Comparison of ENCODE assay signal across 13 mouse cellular contexts in the genomic region with DNA sequence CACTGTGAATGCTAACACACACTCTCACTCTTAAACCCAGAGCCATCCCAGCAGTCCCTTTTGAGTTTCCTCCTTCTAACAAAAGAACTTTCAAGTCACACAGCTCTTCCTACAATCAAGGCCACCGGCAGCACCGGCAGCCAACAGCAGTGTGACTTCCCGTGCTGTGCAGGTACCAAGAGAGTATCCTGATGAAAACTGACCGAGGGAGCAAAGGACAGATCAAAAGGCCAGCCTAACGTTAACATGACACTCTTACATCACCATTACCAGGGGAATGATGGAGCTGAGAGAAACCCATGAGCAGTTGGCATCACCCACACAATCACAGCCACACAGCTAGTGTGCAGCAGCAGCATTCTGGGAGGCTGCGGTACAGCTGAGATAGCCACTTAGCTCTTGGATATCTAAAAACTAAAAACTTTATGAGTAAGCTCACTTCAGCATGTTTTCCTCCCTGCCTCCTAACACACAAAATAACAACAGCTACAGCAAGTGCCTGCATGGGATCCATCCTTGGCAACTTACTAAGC. TPM values are rescaled to one million over a fixed set of nuclear protein-coding genes. Genes with fewer than 3 reads are reported as not detected.
DNase-seq lines count a peak whose midpoint lies in the region; ATAC-seq and TF ChIP-seq lines count a peak whose summit lies in the region.
"Had no signal": no experiment of that assay in that cellular context is flagged by ENCODE, and none has a peak within 500 bp of the region (broad histone marks: within the 10 kb centered on the region; RNA-seq: fewer than 3 reads in every experiment).

No protein-coding gene starts in this region.

- ATAC-seq in hindbrain, embryonic 12.5 days (ENCODE audit: low FRiP score) = no peak
- ATAC-seq in hindbrain, embryonic 11.5 days (ENCODE audit: low FRiP score) = no peak
- ATAC-seq in limb, embryonic 12.5 days (ENCODE audit: insufficient number of reproducible peaks, insufficient read depth, low FRiP score, low TSS enrichment, low read depth) = no peak
- 0 out of 2 replicates have a peak, but pooled peaks have one; percentile 48 for ATAC-seq in intestine, embryonic 16.5 days
- ATAC-seq: CD4-positive, CD25-positive, alpha-beta regulatory T cell, adult 4 months had no signal

- H3K4me1 ChIP-seq in hindbrain, embryonic 12.5 days = peaks cover 19% of the 10 kb centered on the region
- no peaks in the 10 kb centered on the region for H3K4me1 ChIP-seq in hindbrain, embryonic 11.5 days (replicated peaks; ENCODE audit: control insufficient read depth, insufficient read depth, low read length)
- peaks cover 38% of the 10 kb centered on the region for H3K4me1 ChIP-seq in limb, embryonic 12.5 days (replicated peaks)
- H3K4me1 ChIP-seq in limb, embryonic 10.5 days = peaks cover 38% of the 10 kb centered on the region
- peaks cover 22% of the 10 kb centered on the region for H3K4me1 ChIP-seq in intestine, embryonic 16.5 days (ENCODE audit: control insufficient read depth, insufficient read depth, low read length)

- intact Hi-C loops in left cerebral cortex, adult 2 months (cut with DNase I) = no loop called here

- H3K27ac ChIP-seq in hindbrain, embryonic 12.5 days = peak overlapping the region; percentile 17; the same call in 1 of the 2 replicates
- no peak overlapping the region for H3K27ac ChIP-seq in hindbrain, embryonic 11.5 days (ENCODE audit: low read depth, low read length)
- peak overlapping the region; percentile 47; the same call in 1 of the 2 replicates for H3K27ac ChIP-seq in limb, embryonic 12.5 days
- no peak overlapping the region for H3K27ac ChIP-seq in limb, embryonic 10.5 days
- H3K27ac ChIP-seq in intestine, embryonic 16.5 days (ENCODE audit: low read length) = no peak overlapping the region
- H3K27ac ChIP-seq in left cerebral cortex, adult 2 months = no peak overlapping the region
- H3K27ac ChIP-seq: liver, embryonic 14.5 days; stomach, embryonic 15.5 days had no signal

- no peak overlapping the region for H3K9ac ChIP-seq in hindbrain, embryonic 12.5 days
- no peak overlapping the region for H3K9ac ChIP-seq in hindbrain, embryonic 11.5 days (ENCODE audit: low read depth, low read length)
- H3K9ac ChIP-seq in limb, embryonic 12.5 days (replicated peaks) = no peak overlapping the region
- H3K9ac ChIP-seq in intestine, embryonic 16.5 days (ENCODE audit: low read depth, low read length) = no peak overlapping the region
- H3K9ac ChIP-seq: liver, embryonic 14.5 days; stomach, embryonic 15.5 days had no signal

- 0 out of 2 replicates have a peak, but pooled peaks cover 3% of the 10 kb centered on the region for H3K36me3 ChIP-seq in hindbrain, embryonic 12.5 days
- no peaks in the 10 kb centered on the region for H3K36me3 ChIP-seq in hindbrain, embryonic 11.5 days (ENCODE audit: control insufficient read depth, insufficient read depth, low read length)
- H3K36me3 ChIP-seq in limb, embryonic 12.5 days = peaks cover 12% of the 10 kb centered on the region
- H3K36me3 ChIP-seq in limb, embryonic 10.5 days = peaks cover 14% of the 10 kb centered on the region
- 0 out of 2 replicates have a peak, but pooled peaks cover 3% of the 10 kb centered on the region for H3K36me3 ChIP-seq in intestine, embryonic 16.5 days (ENCODE audit: control insufficient read depth, insufficient read depth, low read length)
- H3K36me3 ChIP-seq: stomach, embryonic 15.5 days had no signal

- H3K4me3 ChIP-seq in hindbrain, embryonic 12.5 days = no peak overlapping the region
- H3K4me3 ChIP-seq in hindbrain, embryonic 11.5 days (ENCODE audit: low read depth, low read length) = no peak overlapping the region
- H3K4me3 ChIP-seq in limb, embryonic 12.5 days (replicated peaks) = no peak overlapping the region
- no peak overlapping the region for H3K4me3 ChIP-seq in limb, embryonic 10.5 days
- H3K4me3 ChIP-seq in intestine, embryonic 16.5 days (ENCODE audit: low read length) = no peak overlapping the region
- no peak overlapping the region for H3K4me3 ChIP-seq in left cerebral cortex, adult 2 months
- H3K4me3 ChIP-seq: stomach, embryonic 15.5 days had no signal

- no peaks in the 10 kb centered on the region for H3K9me3 ChIP-seq in hindbrain, embryonic 12.5 days (replicated peaks)
- no peaks in the 10 kb centered on the region for H3K9me3 ChIP-seq in hindbrain, embryonic 11.5 days (ENCODE audit: control insufficient read depth, low read length)
- H3K9me3 ChIP-seq in limb, embryonic 12.5 days = peaks cover 9% of the 10 kb centered on the region; the same call in 1 of the 2 replicates
- no peaks in the 10 kb centered on the region for H3K9me3 ChIP-seq in limb, embryonic 10.5 days (replicated peaks)
- no peaks in the 10 kb centered on the region for H3K9me3 ChIP-seq in intestine, embryonic 16.5 days (ENCODE audit: control insufficient read depth, low read length)
- H3K9me3 ChIP-seq: stomach, embryonic 15.5 days had no signal

- 39% methylated on average over 6 of the region's 6 CpGs for WGBS in hindbrain, embryonic 12.5 days
- WGBS in hindbrain, embryonic 11.5 days = 48% methylated on average over 6 of the region's 6 CpGs
- WGBS in limb, embryonic 12.5 days = 29% methylated on average over 6 of the region's 6 CpGs
- WGBS in limb, embryonic 10.5 days = 37% methylated on average over 6 of the region's 6 CpGs
- 36% methylated on average over 6 of the region's 6 CpGs for WGBS in intestine, embryonic 16.5 days

- H3K27me3 ChIP-seq in hindbrain, embryonic 12.5 days = no peaks in the 10 kb centered on the region
- no peaks in the 10 kb centered on the region for H3K27me3 ChIP-seq in hindbrain, embryonic 11.5 days (ENCODE audit: control insufficient read depth, insufficient read depth, low read length)
- no peaks in the 10 kb centered on the region for H3K27me3 ChIP-seq in limb, embryonic 12.5 days
- H3K27me3 ChIP-seq in limb, embryonic 10.5 days (ENCODE audit: low read depth, poor library complexity, severe bottlenecking) = no peaks in the 10 kb centered on the region
- H3K27me3 ChIP-seq in intestine, embryonic 16.5 days (replicated peaks; ENCODE audit: control insufficient read depth, insufficient read depth, low read length) = no peaks in the 10 kb centered on the region
- H3K27me3 ChIP-seq: stomach, embryonic 15.5 days had no signal

- DNase-seq in hindbrain, embryonic 11.5 days (ENCODE audit: low spot score) = no peak
- DNase-seq in limb, embryonic 10.5 days (ENCODE audit: low spot score) = no peak
- DNase-seq in adrenal gland, postnatal 36 days = peak; percentile 36 to 57
- no peak for DNase-seq in left cerebral cortex, adult 2 months (ENCODE audit: extremely low spot score in 1 of 2, low spot score in 2 of 2)
- DNase-seq: cerebellum, adult 8-10 months; heart, postnatal 10 days; thymus, postnatal 25 days had no signal

- no peak for TF ChIP-seq CTCF in left cerebral cortex, adult 2 months (IDR thresholded peaks at IDR 0.05)

- no peak overlapping the region for H3K4me2 ChIP-seq in hindbrain, embryonic 12.5 days (replicated peaks)
- H3K4me2 ChIP-seq in hindbrain, embryonic 11.5 days (replicated peaks; ENCODE audit: low read depth, low read length) = no peak overlapping the region
- no peak overlapping the region for H3K4me2 ChIP-seq in limb, embryonic 12.5 days
- H3K4me2 ChIP-seq in intestine, embryonic 16.5 days (ENCODE audit: low read depth, low read length) = no peak overlapping the region
- H3K4me2 ChIP-seq: stomach, embryonic 15.5 days had no signal

RNA-seq across cellular contexts. Expression of gene Lrp6, which starts 39.1 kb away (rescaled TPM):
- 38.2 and 39.2 TPM in 2 replicates for polyA plus RNA-seq in hindbrain, embryonic 12.5 days (2016; fragmentation: Nextera tagmentation; extraction: Ambion mirVana)
- 28.9 and 37.1 TPM in 2 replicates for polyA plus RNA-seq in hindbrain, embryonic 11.5 days (2014; fragmentation: Nextera tagmentation; extraction: Ambion mirVana)
- 40.8 and 41.7 TPM in 2 replicates for polyA plus RNA-seq in limb, embryonic 12.5 days (2016; fragmentation: Nextera tagmentation; extraction: Ambion mirVana)
- polyA plus RNA-seq in limb, embryonic 10.5 days (2016; fragmentation: Nextera tagmentation; extraction: Ambion mirVana) = 25.3 and 33.4 TPM in 2 replicates
- total RNA-seq in adrenal gland, postnatal 36 days (2021) = 10 to 100 TPM; 91.4 to 97.7 TPM
- polyA plus RNA-seq in intestine, embryonic 16.5 days (2015; fragmentation: Nextera tagmentation; extraction: Ambion mirVana) = 11.9 and 19.6 TPM in 2 replicates
- 10 to 100 TPM; 47.2 to 48.0 TPM for total RNA-seq in left cerebral cortex, adult 2 months (2021)

Comparison
In these comparisons a context has a peak if more than half of its experiments do, and no peak if none do; other contexts are left out.
1. H3K27ac ChIP-seq: peak in hindbrain, embryonic 12.5 days (single experiment) and limb, embryonic 12.5 days (single experiment); none in hindbrain, embryonic 11.5 days (single experiment), limb, embryonic 10.5 days (single experiment), intestine, embryonic 16.5 days (single experiment) and left cerebral cortex, adult 2 months (single experiment).
2. DNase-seq: peak in adrenal gland, postnatal 36 days (2 of 2); none in hindbrain, embryonic 11.5 days (single experiment), limb, embryonic 10.5 days (single experiment) and left cerebral cortex, adult 2 months (0 of 2).